Mouse (Mus musculus) left cerebral cortex, adult 2 months (tissue): ENCODE data around the gene Btnl4. TPM values are rescaled to one million over a fixed set of nuclear protein-coding genes. Genes with fewer than 3 reads are reported as not detected.
"Not testable (repeated sequence)": the region's sequence is repeated elsewhere in the genome, so short reads cannot be mapped to it uniquely, and the experiment has no call there.

Experiments used
- DNase-seq, 2 experiments: peaks; one replicate each; pipeline ENCODE4 v3.0.0; 2021 to 2022; ENCODE audit warnings: low spot score in 2 of 2, mixed read lengths in 1 of 2; ENCODE audit errors: extremely low spot score in 1 of 2
- H3K27ac ChIP-seq: fragments of 200-600 bp; 2 replicates; pipeline ENCODE4 v1.8.1; 2022
- H3K4me3 ChIP-seq: fragments of 200-600 bp; 2 replicates; pipeline ENCODE4 v1.8.1; 2022
- CTCF ChIP-seq: fragments of 200-600 bp; IDR thresholded peaks from 2 replicates; pipeline ENCODE4 v1.8.1; 2022; ENCODE audit warnings: antibody characterized with exemption, mild to moderate bottlenecking, moderate library complexity
- intact Hi-C: fragments of 180-260 bp; cut with DNase I; formaldehyde crosslinking; loops from one replicate; pipeline ENCODE4 v1.15.1; 2025
- long read RNA-seq, 2 experiments: library from polyadenylated mRNA; stranded (forward); transcript quantifications; one replicate each; pipeline ENCODE4 v2.0.0; 2021; ENCODE audit warnings: borderline mapping rate in 2 of 2
- total RNA-seq, 2 experiments: library from RNA; stranded (reverse); gene quantifications; 2 replicates each; pipeline ENCODE4 v1.2.3; 2021

The Btnl4 gene
- not detected for total RNA-seq
- long read RNA-seq, experiment 1, result 0 reads
- long read RNA-seq, experiment 2, result 0 reads

DNA sequence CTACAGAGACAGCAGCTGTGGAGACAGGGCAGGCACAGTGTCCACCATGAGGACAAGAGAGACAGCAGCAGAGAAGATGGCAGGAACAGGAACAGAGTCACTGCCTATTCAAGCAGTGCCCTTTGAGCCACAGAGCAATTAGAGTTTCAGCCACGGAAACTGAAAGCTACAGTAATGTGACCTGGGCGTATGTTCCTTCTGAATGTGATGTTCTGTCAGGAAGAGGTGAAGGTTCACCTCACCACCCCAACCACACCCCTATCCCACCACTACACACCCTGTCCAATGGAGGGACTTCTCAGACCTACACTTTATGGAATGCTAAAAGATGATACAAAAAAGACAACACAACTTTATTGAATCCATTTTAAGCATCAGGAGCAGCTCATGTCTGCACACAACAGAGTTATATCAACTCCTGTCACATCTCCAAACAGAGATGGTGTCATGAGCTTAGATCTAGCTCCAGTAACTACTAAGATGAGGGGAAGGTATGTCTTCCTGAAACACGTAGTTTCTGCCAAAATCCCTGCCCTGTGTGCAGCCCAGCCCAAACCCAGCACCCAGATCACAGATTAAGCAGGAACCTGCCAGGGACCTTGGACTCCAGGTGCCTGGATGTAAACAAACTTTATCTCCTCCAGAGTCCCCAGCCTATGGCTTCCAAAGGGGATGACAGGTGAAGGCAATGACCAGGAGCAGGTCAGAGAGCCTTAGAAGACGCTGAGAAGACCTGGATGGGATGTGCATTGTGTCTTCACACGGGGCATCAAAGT, at the start of gene Btnl4:
Gene Btnl4, minus strand, starts transcription at position 81 of the 776 bp plus-strand sequence.
- DNase-seq, H3K27ac ChIP-seq, intact Hi-C loops, H3K4me3 ChIP-seq: not testable (repeated sequence)

DNA sequence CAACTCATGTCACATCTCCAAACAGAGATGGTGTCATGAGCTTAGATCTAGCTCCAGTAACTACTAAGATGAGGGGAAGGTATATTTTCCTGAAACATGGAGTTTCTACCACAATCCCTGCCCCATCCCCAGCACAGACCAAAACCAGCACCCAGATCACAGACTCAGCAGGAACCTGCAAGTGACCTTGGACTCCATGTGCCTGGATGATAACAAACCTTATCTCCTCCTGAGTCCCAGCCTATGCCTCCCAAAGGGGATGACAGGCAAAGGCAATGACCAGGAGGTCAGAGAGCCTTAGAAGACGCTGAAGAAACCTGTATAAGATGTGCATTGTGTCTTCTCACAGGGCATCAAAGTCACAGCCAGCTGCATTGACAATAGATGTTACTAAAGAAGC, 41.9 kb upstream of the Btnl4 start:
- Histone ChIP-seq H3K27ac (no peak overlapping the region), H3K4me3 (no peak overlapping the region)
- intact Hi-C loops, result no loop called here
- TF ChIP-seq CTCF, result no peak
- no peak for DNase-seq

DNA sequence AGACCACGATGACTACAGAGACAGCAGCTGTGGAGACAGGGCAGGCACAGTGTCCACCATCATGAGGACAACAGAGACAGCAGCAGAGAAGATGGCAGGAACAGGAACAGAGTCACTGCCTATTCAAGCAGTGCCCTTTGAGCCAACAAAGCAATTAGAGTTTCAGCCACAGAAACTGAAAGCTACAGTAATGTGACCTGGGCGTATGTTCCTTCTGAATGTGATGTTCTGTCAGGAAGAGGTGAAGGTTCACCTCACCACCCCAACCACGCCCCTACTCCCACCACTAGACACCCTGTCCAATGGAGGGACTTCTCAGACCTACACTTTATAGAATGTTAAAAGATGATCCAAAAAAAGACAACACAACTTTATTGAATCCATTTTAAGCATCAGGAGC, 41.5 kb upstream of the Btnl4 start:
- DNase-seq, H3K4me3 ChIP-seq, intact Hi-C loops, H3K27ac ChIP-seq: not testable (repeated sequence)

DNA sequence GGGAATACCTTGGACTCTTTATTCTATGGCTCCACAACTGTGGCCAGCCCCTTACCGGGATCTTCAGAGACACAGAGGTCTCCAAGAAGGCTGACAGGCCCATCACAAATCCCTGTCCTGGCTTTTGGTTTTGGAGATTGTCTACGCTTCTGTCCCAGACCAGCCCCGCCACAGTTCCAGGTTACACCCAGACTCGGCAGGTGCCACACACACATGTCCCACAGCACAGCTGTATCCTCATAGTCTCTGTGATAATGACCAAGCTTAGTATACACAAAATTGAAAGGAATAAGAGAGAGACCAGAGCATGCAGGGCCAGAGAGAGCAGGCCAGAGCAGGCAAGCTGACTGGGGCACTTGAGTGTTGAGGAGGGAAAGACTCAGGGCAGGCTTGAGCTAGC, 40.7 kb upstream of the Btnl4 start:
- no peak overlapping the region for H3K4me3 ChIP-seq
- intact Hi-C loops, result no loop called here
- no peak overlapping the region for H3K27ac ChIP-seq
- TF ChIP-seq CTCF, result no peak
- no peak for DNase-seq

DNA sequence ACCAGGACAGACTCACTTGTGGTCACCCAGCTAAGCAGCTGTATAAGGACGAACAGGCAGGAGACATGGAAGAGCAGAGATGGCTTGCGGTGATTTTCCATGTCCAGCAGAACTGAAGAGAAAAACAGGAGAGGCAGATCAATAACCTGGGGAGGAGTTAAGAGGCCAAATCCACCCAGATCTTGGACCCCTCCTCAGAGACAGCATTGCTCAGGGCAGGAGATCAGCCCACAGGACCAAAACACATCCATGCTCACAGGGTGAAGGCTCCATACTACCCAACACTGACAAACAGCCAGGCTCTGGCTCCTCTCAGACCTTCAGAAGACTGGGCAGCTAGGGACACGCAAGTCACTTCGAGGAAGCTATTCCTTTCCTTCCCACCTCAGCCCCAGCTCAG, 40.1 kb upstream of the Btnl4 start, which contains the start of gene Btnl6:
Gene Btnl6, minus strand, starts transcription at position 101 of the 400 bp plus-strand sequence.
- TF ChIP-seq CTCF, result no peak
- intact Hi-C loops, result no loop called here

DNA sequence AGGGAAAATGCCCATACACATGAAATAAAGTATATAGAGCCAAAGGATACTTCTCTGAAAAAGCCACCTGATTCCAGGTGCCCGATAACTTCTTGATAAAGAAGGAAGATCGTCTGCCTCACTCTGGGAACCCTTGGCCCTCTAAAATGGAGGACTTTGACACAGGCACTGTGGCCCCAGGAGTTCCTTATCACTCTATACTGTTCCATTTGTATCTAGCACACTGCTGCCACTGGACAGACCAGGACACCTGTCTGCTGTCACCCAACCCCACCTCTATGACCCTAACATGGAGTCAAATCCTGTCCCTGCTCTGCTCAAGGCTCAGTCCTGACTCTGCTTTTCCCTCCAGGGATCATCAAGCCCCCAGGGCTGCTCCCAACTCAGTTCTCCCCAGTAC, 39.4 kb upstream of the Btnl4 start:
- no peak for TF ChIP-seq CTCF
- Histone ChIP-seq H3K27ac (no peak overlapping the region), H3K4me3 (no peak overlapping the region)
- intact Hi-C loops, result no loop called here
- DNase-seq, result no peak

More for the DNA sequence above, 40.1 kb upstream of the Btnl4 start, which contains the start of gene Btnl6:
- DNase-seq, result no peak
- no peak within 1 kb of the TSS for H3K4me3 ChIP-seq
- H3K27ac ChIP-seq, result no peak within 1 kb of the TSS

DNA sequence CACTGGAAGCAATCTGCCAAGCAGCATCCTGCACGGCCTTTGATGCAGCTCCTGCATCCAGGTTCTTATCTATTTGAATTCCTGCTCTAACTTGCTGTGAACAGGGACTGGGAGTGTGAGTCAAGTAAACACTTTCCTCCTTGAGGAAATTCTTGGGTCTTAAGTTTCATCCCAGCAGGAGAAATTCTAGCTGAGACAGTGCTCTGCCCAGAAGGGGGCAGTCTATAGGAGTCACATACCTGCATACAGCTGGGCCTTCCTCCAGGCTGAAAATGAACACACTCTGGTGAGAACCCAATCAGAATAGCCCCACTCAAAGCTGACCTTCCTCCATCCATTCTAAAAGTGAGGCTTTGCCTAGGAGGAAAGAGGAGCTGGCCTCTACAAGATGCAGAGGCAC, 34.6 kb upstream of the Btnl4 start:
- peak; percentile 18; the same call in 1 of the 2 replicates for TF ChIP-seq CTCF
- intact Hi-C loops, DNase-seq, H3K27ac ChIP-seq, H3K4me3 ChIP-seq: not testable (repeated sequence)

DNA sequence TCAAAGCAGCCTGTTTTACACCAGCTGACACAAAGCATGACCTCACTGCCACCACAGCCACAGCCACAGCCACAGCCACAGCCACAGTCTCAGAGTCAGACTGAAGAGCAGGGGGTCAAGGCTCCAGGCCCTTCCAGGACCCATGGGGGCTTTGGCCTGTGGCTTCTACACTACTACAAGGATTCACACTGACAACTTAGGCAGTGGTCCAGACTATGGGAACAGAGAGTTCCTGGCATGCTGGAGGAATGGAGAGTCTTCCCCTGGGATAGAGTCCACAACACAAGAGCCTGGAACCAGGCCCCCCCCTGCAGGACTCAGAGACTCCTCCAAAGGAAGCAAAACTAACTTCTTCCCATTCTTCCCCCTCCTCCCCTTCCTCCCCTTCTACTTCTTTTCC, 30.5 kb upstream of the Btnl4 start:
- TF ChIP-seq CTCF, result no peak

DNA sequence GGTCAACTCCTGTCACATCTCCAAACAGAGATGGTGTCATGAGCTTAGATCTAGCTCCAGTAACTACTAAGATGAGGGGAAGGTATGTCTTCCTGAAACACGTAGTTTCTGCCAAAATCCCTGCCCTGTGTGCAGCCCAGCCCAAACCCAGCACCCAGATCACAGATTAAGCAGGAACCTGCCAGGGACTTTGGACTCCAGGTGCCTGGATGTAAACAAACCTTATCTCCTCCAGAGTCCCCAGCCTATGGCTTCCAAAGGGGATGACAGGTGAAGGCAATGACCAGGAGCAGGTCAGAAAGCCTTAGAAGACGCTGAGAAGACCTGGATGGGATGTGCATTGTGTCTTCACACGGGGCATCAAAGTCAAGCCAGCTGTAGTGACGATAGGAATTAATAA, 20.6 kb upstream of the Btnl4 start:
- DNase-seq, H3K4me3 ChIP-seq: not testable (repeated sequence)

More for the DNA sequence above, 30.5 kb upstream of the Btnl4 start:
- Histone ChIP-seq H3K4me3 (no peak overlapping the region), H3K27ac (no peak overlapping the region)
- DNase-seq, result no peak
- intact Hi-C loops, result no loop called here

DNA sequence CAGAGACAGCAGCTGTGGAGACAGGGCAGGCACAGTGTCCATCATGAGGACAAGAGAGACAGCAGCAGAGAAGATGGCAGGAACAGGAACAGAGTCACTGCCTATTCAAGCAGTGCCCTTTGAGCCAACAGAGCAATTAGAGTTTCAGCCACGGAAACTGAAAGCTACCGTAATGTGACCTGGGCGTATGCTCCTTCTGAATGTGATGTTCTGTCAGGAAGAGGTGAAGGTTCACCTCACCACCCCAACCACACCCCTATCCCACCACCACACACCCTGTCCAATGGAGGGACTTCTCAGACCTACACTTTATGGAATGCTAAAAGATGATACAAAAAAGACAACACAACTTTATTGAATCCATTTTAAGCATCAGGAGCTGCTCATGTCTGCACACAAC, 20.2 kb upstream of the Btnl4 start:
- H3K27ac ChIP-seq, intact Hi-C loops, H3K4me3 ChIP-seq, DNase-seq: not testable (repeated sequence)

More for the DNA sequence above, 20.6 kb upstream of the Btnl4 start:
- H3K27ac ChIP-seq, intact Hi-C loops: not testable (repeated sequence)

DNA sequence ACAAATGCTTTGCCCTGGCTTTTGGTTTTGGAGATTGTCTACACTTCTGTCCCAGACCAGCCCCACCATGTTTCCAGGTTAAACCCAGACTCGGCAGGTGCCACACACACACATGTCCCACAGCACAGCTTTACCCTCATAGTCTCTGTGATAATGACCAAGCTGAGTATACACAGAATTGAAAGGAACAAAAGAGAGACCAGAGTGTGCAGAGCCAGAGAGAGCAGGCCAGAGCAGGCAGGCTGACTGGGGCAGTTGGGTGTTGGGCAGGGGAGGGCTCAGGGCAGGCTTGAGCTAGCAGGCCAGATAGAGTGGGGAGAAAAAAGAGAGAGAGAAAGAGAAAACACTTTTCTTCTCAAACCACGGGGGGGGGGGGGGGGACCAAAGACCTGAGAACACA, 19.4 kb upstream of the Btnl4 start:
- TF ChIP-seq CTCF, result no peak
- intact Hi-C loops, result no loop called here
- no peak for DNase-seq
- H3K4me3 ChIP-seq, result no peak overlapping the region
- no peak overlapping the region for H3K27ac ChIP-seq

DNA sequence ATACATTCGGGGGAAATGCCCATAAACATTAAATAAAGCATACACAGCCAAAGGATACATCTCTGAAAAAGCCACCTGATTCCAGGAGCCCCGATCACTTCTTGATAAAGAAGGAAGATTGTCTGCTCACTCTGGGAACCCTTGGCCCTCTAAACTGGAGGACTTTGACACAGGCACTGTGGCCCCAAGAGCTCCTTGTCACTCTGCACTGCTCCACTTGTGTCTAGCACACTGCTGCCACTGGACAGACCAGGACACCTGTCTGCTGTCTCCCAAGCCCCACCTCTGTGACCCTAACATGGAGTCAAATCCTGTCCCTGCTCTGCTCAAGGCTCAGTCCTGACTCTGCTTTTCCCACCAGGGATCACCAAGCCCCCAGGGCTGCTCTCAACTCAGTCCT, 18.0 kb upstream of the Btnl4 start:
- DNase-seq, H3K27ac ChIP-seq, H3K4me3 ChIP-seq, intact Hi-C loops: not testable (repeated sequence)

DNA sequence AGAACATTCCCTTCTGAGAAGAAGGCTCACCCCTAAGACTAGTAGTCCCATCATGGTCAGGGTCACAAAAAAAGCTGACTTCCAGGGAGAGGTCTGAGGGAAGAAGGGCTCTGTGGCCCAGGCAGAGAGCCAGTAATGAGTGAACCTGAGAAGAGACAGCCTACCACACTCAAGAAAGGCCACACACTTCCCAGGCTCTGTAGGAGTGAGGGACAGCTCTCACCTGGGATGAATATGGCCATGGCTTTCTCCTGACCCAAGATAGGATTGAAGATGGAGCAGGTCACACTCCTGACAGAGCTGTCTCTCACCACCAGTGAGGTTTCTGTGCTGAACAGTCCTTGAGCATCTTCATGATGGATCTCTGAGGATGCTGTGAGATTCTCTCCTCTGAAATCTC, 15.7 kb upstream of the Btnl4 start:
- TF ChIP-seq CTCF, result no peak
- H3K4me3 ChIP-seq, result no peak overlapping the region
- no peak overlapping the region for H3K27ac ChIP-seq
- intact Hi-C loops, result no loop called here
- no peak for DNase-seq
